Comparison of ENCODE assay signal across 18 mouse cellular contexts in the genomic region with DNA sequence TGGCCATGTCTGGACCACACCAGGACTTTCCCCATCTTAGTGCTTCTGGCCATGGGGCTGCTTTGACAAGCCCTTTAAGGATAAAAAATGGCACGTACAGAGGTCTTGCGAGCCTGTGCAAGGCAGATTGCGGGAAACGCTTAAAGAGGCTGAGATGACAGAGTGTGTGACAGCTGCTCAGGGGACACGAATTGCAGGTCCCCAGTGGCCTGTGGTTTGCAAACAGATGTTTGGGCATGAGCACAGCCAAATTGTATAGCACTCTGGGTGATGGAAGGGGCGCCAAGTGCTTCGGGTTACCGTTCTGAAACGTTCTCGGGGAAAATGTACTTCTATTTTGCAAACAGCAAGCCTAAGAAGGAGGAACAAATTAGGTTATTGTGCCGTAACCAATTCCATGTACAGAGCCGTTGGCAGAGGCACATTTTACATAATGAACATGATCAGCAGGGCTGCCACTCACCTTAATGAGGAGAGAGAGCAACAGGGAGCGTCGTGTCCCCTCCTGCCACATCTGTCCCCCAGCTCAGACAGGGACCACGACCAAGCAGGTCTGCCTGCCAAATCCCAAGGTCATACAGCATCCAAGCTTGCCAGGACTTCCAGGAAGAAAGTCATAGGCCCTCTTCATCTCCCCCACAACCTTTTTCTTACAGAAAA. TPM values are rescaled to one million over a fixed set of nuclear protein-coding genes. Genes with fewer than 3 reads are reported as not detected.
A peak's percentile ranks its signal among the peaks of the same experiment; 100 is the strongest.
DNase-seq lines count a peak whose midpoint lies in the region; ATAC-seq and TF ChIP-seq lines count a peak whose summit lies in the region.
"Had no signal": no experiment of that assay in that cellular context is flagged by ENCODE, and none has a peak within 500 bp of the region (broad histone marks: within the 10 kb centered on the region; RNA-seq: fewer than 3 reads in every experiment).

No protein-coding gene starts in this region.

- H3K9me3 ChIP-seq in hindbrain, embryonic 15.5 days: no peaks in the 10 kb centered on the region
- no peaks in the 10 kb centered on the region for H3K9me3 ChIP-seq in stomach, postnatal 0 days (ENCODE audit: control insufficient read depth, low read length)
- H3K9me3 ChIP-seq: embryonic facial prominence, embryonic 12.5 days; forebrain, embryonic 10.5 days; limb, embryonic 15.5 days had no signal

- H3K4me3 ChIP-seq in hindbrain, embryonic 15.5 days: no peak overlapping the region
- H3K4me3 ChIP-seq in stomach, postnatal 0 days (ENCODE audit: low read depth, low read length): no peak overlapping the region
- H3K4me3 ChIP-seq: embryonic facial prominence, embryonic 12.5 days; forebrain, embryonic 10.5 days; layer of hippocampus, adult 2 months; limb, embryonic 15.5 days had no signal

- peaks cover 16% of the 10 kb centered on the region for H3K4me1 ChIP-seq in hindbrain, embryonic 15.5 days (replicated peaks)
- H3K4me1 ChIP-seq in stomach, postnatal 0 days (replicated peaks; ENCODE audit: control insufficient read depth, insufficient read depth): no peaks in the 10 kb centered on the region
- H3K4me1 ChIP-seq: embryonic facial prominence, embryonic 12.5 days; forebrain, embryonic 10.5 days had no signal

- H3K36me3 ChIP-seq in hindbrain, embryonic 15.5 days: no peaks in the 10 kb centered on the region
- no peaks in the 10 kb centered on the region for H3K36me3 ChIP-seq in stomach, postnatal 0 days (ENCODE audit: control insufficient read depth, insufficient read depth, low read length)
- H3K36me3 ChIP-seq: embryonic facial prominence, embryonic 12.5 days; forebrain, embryonic 10.5 days; limb, embryonic 15.5 days had no signal

- peak overlapping the region; percentile 68 for H3K27ac ChIP-seq in hindbrain, embryonic 15.5 days (replicated peaks)
- H3K27ac ChIP-seq in stomach, postnatal 0 days (replicated peaks): no peak overlapping the region
- H3K27ac ChIP-seq: embryonic facial prominence, embryonic 12.5 days; forebrain, embryonic 10.5 days; layer of hippocampus, adult 2 months; limb, embryonic 15.5 days had no signal

- intact Hi-C loops in heart, postnatal 10 days (cut with DNase I): no loop called here

- peak; percentile 68 for ATAC-seq in hindbrain, embryonic 15.5 days (ENCODE audit: low FRiP score, low read depth)
- ATAC-seq in stomach, postnatal 0 days (ENCODE audit: low FRiP score, low TSS enrichment): no peak

- TF ChIP-seq EP300 in stomach, postnatal 0 days (optimal IDR thresholded peaks at IDR 0.05): no peak

- DNase-seq in heart, adult 11 months: peak; percentile 83
- DNase-seq in heart, postnatal 10 days: no peak
- DNase-seq in retina, postnatal 1 day: peak; percentile 30
- no peak for DNase-seq in retina, embryonic 14.5 days (ENCODE audit: low spot score)
- DNase-seq in stomach, postnatal 0 days (ENCODE audit: low spot score): no peak
- DNase-seq in embryo, embryonic 11 days: no peak
- DNase-seq: adrenal gland, postnatal 25 days; cerebellum, postnatal 25 days; gastrocnemius, postnatal 10 days; lung, adult 2 months; lung, postnatal 4 days had no signal

- TF ChIP-seq CTCF in stomach, postnatal 0 days (IDR thresholded peaks at IDR 0.05; ENCODE audit: low read depth): no peak

- 27% methylated on average over 15 of the region's 15 CpGs for WGBS in hindbrain, embryonic 15.5 days
- 54% methylated on average over 15 of the region's 15 CpGs for WGBS in stomach, postnatal 0 days

- H3K4me2 ChIP-seq in hindbrain, embryonic 15.5 days: peak overlapping the region; percentile 13
- H3K4me2 ChIP-seq in stomach, postnatal 0 days (replicated peaks; ENCODE audit: low read depth): no peak overlapping the region
- H3K4me2 ChIP-seq: embryonic facial prominence, embryonic 12.5 days; limb, embryonic 15.5 days had no signal

- H3K27me3 ChIP-seq in hindbrain, embryonic 15.5 days: no peaks in the 10 kb centered on the region
- no peaks in the 10 kb centered on the region for H3K27me3 ChIP-seq in stomach, postnatal 0 days (ENCODE audit: control insufficient read depth, insufficient read depth, low read length)
- H3K27me3 ChIP-seq: embryonic facial prominence, embryonic 12.5 days; limb, embryonic 15.5 days had no signal

- no peak overlapping the region for H3K9ac ChIP-seq in hindbrain, embryonic 15.5 days
- no peak overlapping the region for H3K9ac ChIP-seq in stomach, postnatal 0 days (ENCODE audit: low read length)
- H3K9ac ChIP-seq: embryonic facial prominence, embryonic 12.5 days; limb, embryonic 15.5 days had no signal

RNA-seq across cellular contexts. Expression of a gene that starts 17.0 kb away (rescaled TPM):
- total RNA-seq in heart, postnatal 10 days (2021): under 1 TPM in 1 of 2 experiments, not detected in 1; 0.29 TPM
- polyA plus RNA-seq in hindbrain, embryonic 15.5 days (2015; fragmentation: Nextera tagmentation; extraction: Ambion mirVana): 31.8 and 36.6 TPM in 2 replicates
- polyA plus RNA-seq in stomach, postnatal 0 days (2015; fragmentation: Nextera tagmentation; extraction: Ambion mirVana): 0.57 and 0.74 TPM in 2 replicates
- total RNA-seq: monocyte, adult 5-6 weeks had no signal
- polyA plus RNA-seq: heart, postnatal 0 days had no signal

Comparison
In these comparisons a context has a peak if more than half of its experiments do, and no peak if none do; other contexts are left out.
1. DNase-seq: peak in heart, adult 11 months (single experiment) and retina, postnatal 1 day (single experiment); none in heart, postnatal 10 days (0 of 2), retina, embryonic 14.5 days (single experiment), stomach, postnatal 0 days (single experiment) and embryo, embryonic 11 days (single experiment).
2. RNA of a gene that starts 17.0 kb away (polyA plus RNA-seq): 31.8 to 36.6 TPM in hindbrain, embryonic 15.5 days; 0.57 to 0.74 TPM in stomach, postnatal 0 days; every median in the first group is over 10 times any median in the second.